ENCODE assay signal across 24 mouse cellular contexts in the genomic region with DNA sequence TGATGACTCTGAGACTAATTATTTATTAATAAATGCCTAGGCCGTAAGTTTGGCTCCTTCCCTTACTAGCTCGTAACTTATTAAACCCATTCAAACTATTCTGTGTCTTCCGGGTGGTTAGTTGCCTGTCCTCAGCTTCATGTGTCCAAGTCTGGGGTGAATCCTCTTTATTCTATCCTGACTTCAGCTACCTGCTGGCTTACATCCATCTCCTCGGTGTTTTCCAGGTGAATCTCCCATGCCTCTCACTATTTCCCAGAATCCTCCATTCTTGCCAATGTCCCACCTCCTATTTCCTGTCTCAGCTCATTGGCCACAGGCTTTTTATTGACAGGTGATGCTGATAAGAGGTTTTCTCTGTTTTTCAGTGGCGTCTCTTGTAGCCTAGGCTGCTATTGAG. TPM values are rescaled to one million over a fixed set of nuclear protein-coding genes. Genes with fewer than 3 reads are reported as not detected.
A peak's percentile ranks its signal among the peaks of the same experiment; 100 is the strongest.
DNase-seq lines count a peak whose midpoint lies in the region; ATAC-seq lines count a peak whose summit lies in the region.
"Had no signal": no experiment of that assay in that cellular context is flagged by ENCODE, and none has a peak within 500 bp of the region (broad histone marks: within the 10 kb centered on the region; RNA-seq: fewer than 3 reads in every experiment).

No protein-coding gene starts in this region.

- ATAC-seq in kidney, embryonic 15.5 days (replicated peaks; ENCODE audit: low FRiP score), result no peak
- no peak for ATAC-seq in kidney, embryonic 14.5 days (ENCODE audit: low FRiP score, low TSS enrichment)
- ATAC-seq in forebrain, embryonic 13.5 days, result no peak
- ATAC-seq: forebrain, embryonic 15.5 days had no signal

- WGBS in kidney, embryonic 15.5 days, result 79% methylated on average over 5 of the region's 5 CpGs
- WGBS in kidney, embryonic 14.5 days, result 84% methylated on average over 5 of the region's 5 CpGs
- WGBS in forebrain, embryonic 13.5 days, result 88% methylated on average over 5 of the region's 5 CpGs

- no peaks in the 10 kb centered on the region for H3K4me1 ChIP-seq in kidney, embryonic 15.5 days
- H3K4me1 ChIP-seq in kidney, embryonic 14.5 days (ENCODE audit: control insufficient read depth, insufficient read depth, low read length), result no peaks in the 10 kb centered on the region
- H3K4me1 ChIP-seq in forebrain, embryonic 13.5 days, result 0 out of 2 replicates have a peak, but pooled peaks cover 5% of the 10 kb centered on the region
- H3K4me1 ChIP-seq: embryonic facial prominence, embryonic 13.5 days; embryonic facial prominence, embryonic 15.5 days; forebrain, embryonic 10.5 days; forebrain, embryonic 12.5 days; forebrain, embryonic 15.5 days had no signal

- no peak overlapping the region for H3K27ac ChIP-seq in kidney, embryonic 15.5 days
- no peak overlapping the region for H3K27ac ChIP-seq in kidney, embryonic 14.5 days (ENCODE audit: low read depth, low read length)
- no peak overlapping the region for H3K27ac ChIP-seq in forebrain, embryonic 13.5 days
- H3K27ac ChIP-seq: embryonic facial prominence, embryonic 13.5 days; embryonic facial prominence, embryonic 15.5 days; forebrain, embryonic 10.5 days; forebrain, embryonic 12.5 days; forebrain, embryonic 15.5 days had no signal

- peak; percentile 39 for DNase-seq in kidney, adult 18-20 months
- peak; percentile 33 to 53 for DNase-seq in kidney, adult 8-10 months
- DNase-seq in kidney, postnatal 14 days, result peak; percentile 18
- no peak for DNase-seq in kidney, postnatal 4 days
- DNase-seq: adrenal gland, adult 2 months; adrenal gland, postnatal 10 days; adrenal gland, postnatal 25 days; cerebellum, adult 11 months; cerebellum, adult 18-20 months; cerebellum, adult 8-10 months; cerebellum, adult 9-11 months; cerebellum, postnatal 14 days; cerebellum, postnatal 36 days; embryo, embryonic 11 days had no signal

- H3K36me3 ChIP-seq in kidney, embryonic 15.5 days, result no peaks in the 10 kb centered on the region
- no peaks in the 10 kb centered on the region for H3K36me3 ChIP-seq in kidney, embryonic 14.5 days (ENCODE audit: control insufficient read depth, insufficient read depth, low read length)
- H3K36me3 ChIP-seq in forebrain, embryonic 13.5 days (ENCODE audit: poor library complexity, severe bottlenecking), result no peaks in the 10 kb centered on the region
- H3K36me3 ChIP-seq: embryonic facial prominence, embryonic 13.5 days; embryonic facial prominence, embryonic 15.5 days; forebrain, embryonic 10.5 days; forebrain, embryonic 12.5 days; forebrain, embryonic 15.5 days had no signal

- H3K4me2 ChIP-seq in kidney, embryonic 15.5 days, result no peak overlapping the region
- H3K4me2 ChIP-seq in kidney, embryonic 14.5 days (replicated peaks; ENCODE audit: low read depth, low read length), result no peak overlapping the region
- no peak overlapping the region for H3K4me2 ChIP-seq in forebrain, embryonic 13.5 days
- H3K4me2 ChIP-seq: embryonic facial prominence, embryonic 13.5 days; embryonic facial prominence, embryonic 15.5 days; forebrain, embryonic 12.5 days; forebrain, embryonic 15.5 days had no signal

- H3K9me3 ChIP-seq in kidney, embryonic 15.5 days (replicated peaks), result no peaks in the 10 kb centered on the region
- no peaks in the 10 kb centered on the region for H3K9me3 ChIP-seq in kidney, embryonic 14.5 days (ENCODE audit: control insufficient read depth, low read length)
- H3K9me3 ChIP-seq in forebrain, embryonic 13.5 days (replicated peaks), result no peaks in the 10 kb centered on the region
- H3K9me3 ChIP-seq: embryonic facial prominence, embryonic 13.5 days; embryonic facial prominence, embryonic 15.5 days; forebrain, embryonic 10.5 days; forebrain, embryonic 12.5 days; forebrain, embryonic 15.5 days had no signal

- no peak overlapping the region for H3K9ac ChIP-seq in kidney, embryonic 15.5 days
- no peak overlapping the region for H3K9ac ChIP-seq in kidney, embryonic 14.5 days (ENCODE audit: low read depth, low read length)
- H3K9ac ChIP-seq in forebrain, embryonic 13.5 days, result no peak overlapping the region
- H3K9ac ChIP-seq: embryonic facial prominence, embryonic 13.5 days; embryonic facial prominence, embryonic 15.5 days; forebrain, embryonic 12.5 days; forebrain, embryonic 15.5 days had no signal

- no peaks in the 10 kb centered on the region for H3K27me3 ChIP-seq in kidney, embryonic 15.5 days
- no peaks in the 10 kb centered on the region for H3K27me3 ChIP-seq in kidney, embryonic 14.5 days (ENCODE audit: control insufficient read depth, insufficient read depth, low read length)
- no peaks in the 10 kb centered on the region for H3K27me3 ChIP-seq in forebrain, embryonic 13.5 days
- H3K27me3 ChIP-seq: embryonic facial prominence, embryonic 13.5 days; embryonic facial prominence, embryonic 15.5 days; forebrain, embryonic 12.5 days; forebrain, embryonic 15.5 days had no signal

- no peak overlapping the region for H3K4me3 ChIP-seq in kidney, embryonic 15.5 days (replicated peaks)
- no peak overlapping the region for H3K4me3 ChIP-seq in kidney, embryonic 14.5 days (ENCODE audit: low read length)
- H3K4me3 ChIP-seq in forebrain, embryonic 13.5 days, result no peak overlapping the region
- H3K4me3 ChIP-seq: embryonic facial prominence, embryonic 13.5 days; embryonic facial prominence, embryonic 15.5 days; erythroblast, embryonic 14.5 days; forebrain, embryonic 10.5 days; forebrain, embryonic 12.5 days; forebrain, embryonic 15.5 days had no signal

RNA-seq across cellular contexts. Expression of a gene that starts 20.6 kb away (rescaled TPM):
- 23.1 and 28.7 TPM in 2 replicates for polyA plus RNA-seq in kidney, embryonic 15.5 days (2015; fragmentation: Nextera tagmentation; extraction: Ambion mirVana)
- polyA plus RNA-seq in kidney, embryonic 14.5 days (2014; fragmentation: Nextera tagmentation; extraction: Ambion mirVana), result 28.5 and 29.3 TPM in 2 replicates
- polyA plus RNA-seq in forebrain, embryonic 13.5 days (2015; fragmentation: Nextera tagmentation; extraction: Ambion mirVana), result 19.6 and 23.4 TPM in 2 replicates

RNA-seq across cellular contexts. Expression of a gene that starts 39.6 kb away (rescaled TPM):
- 6.1 and 7.1 TPM in 2 replicates for polyA plus RNA-seq in kidney, embryonic 15.5 days (2015; fragmentation: Nextera tagmentation; extraction: Ambion mirVana)
- 4.5 and 6.8 TPM in 2 replicates for polyA plus RNA-seq in kidney, embryonic 14.5 days (2014; fragmentation: Nextera tagmentation; extraction: Ambion mirVana)
- polyA plus RNA-seq in forebrain, embryonic 13.5 days (2015; fragmentation: Nextera tagmentation; extraction: Ambion mirVana), result 8.4 and 8.8 TPM in 2 replicates
- polyA plus RNA-seq: C2C12; erythroblast, embryonic 14.5 days had no signal

Comparison
In these comparisons a context has a peak if more than half of its experiments do, and no peak if none do; other contexts are left out.
1. DNase-seq: peak in kidney, adult 18-20 months (single experiment), kidney, adult 8-10 months (2 of 2) and kidney, postnatal 14 days (single experiment); none in kidney, postnatal 4 days (0 of 2).